Mouse (Mus musculus) hindbrain, postnatal 0 days (tissue): ENCODE measurements at regions not wholly inside any gene's neighbourhood (a gene's known extent, or its start where the extent isn't known, plus 50 kb on each side); places are given as distances from the start of the nearest gene placed in this dataset.

Source experiments
- ATAC-seq: fragments of 200-750 bp; cut with Nextera tagmentation; 2 replicates; pipeline ENCODE4 v1.8.0; 2017; ENCODE audit warnings: mild to moderate bottlenecking, moderate TSS enrichment, moderate library complexity
- DNase-seq: peaks from one replicate; pipeline ENCODE4 v3.0.0-alpha.2; 2015; ENCODE audit warnings: low spot score
- H3K27ac ChIP-seq: fragments of 300-500 bp; sonication (generic); 2 replicates; pipeline ENCODE4 v1.5.1; 2014; ENCODE audit warnings: mild to moderate bottlenecking
- H3K27me3 ChIP-seq: fragments of 300-500 bp; sonication (generic); 2 replicates; pipeline ENCODE4 v1.6.1; 2014; ENCODE audit warnings: low read length, mixed read lengths; ENCODE audit not compliant: insufficient read depth
- H3K36me3 ChIP-seq: fragments of 300-500 bp; sonication (generic); 2 replicates; pipeline ENCODE4 v1.6.1; 2014; ENCODE audit warnings: low read length, mixed read lengths; ENCODE audit not compliant: insufficient read depth
- H3K4me1 ChIP-seq: fragments of 300-500 bp; sonication (generic); 2 replicates; pipeline ENCODE4 v1.6.1; 2014; ENCODE audit warnings: antibody characterized with exemption, low read length, mixed read lengths; ENCODE audit not compliant: insufficient read depth
- H3K4me2 ChIP-seq: fragments of 300-500 bp; sonication (generic); 2 replicates; pipeline ENCODE4 v1.6.1; 2014; ENCODE audit warnings: low read depth, mild to moderate bottlenecking, low read length, moderate library complexity, mixed read lengths
- H3K4me3 ChIP-seq: fragments of 300-500 bp; sonication (generic); 2 replicates; pipeline ENCODE4 v1.5.1; 2014; ENCODE audit warnings: low read length
- H3K9ac ChIP-seq: fragments of 300-500 bp; sonication (generic); replicated peaks from 2 replicates; pipeline ENCODE4 v1.6.1; 2014; ENCODE audit warnings: mild to moderate bottlenecking, low read length, moderate library complexity, mixed read lengths
- H3K9me3 ChIP-seq: fragments of 300-500 bp; sonication (generic); 2 replicates; pipeline ENCODE4 v1.6.1; 2016; ENCODE audit warnings: low read length, mixed read lengths
- CTCF ChIP-seq: IDR thresholded peaks from 2 replicates; pipeline ENCODE4 v1.5.1; 2016; ENCODE audit warnings: antibody characterized with exemption, control low read depth, low read depth
- WGBS: fragments of 180-500 bp; shearing (Covaris S2); extraction: QIAGEN DNeasy Blood & Tissue Kit; methylation state at CpG from one replicate; pipeline ENCODE4 v1.1.7; 2014; 5-methylcytosine and 5-hydroxymethylcytosine counted together

DNA sequence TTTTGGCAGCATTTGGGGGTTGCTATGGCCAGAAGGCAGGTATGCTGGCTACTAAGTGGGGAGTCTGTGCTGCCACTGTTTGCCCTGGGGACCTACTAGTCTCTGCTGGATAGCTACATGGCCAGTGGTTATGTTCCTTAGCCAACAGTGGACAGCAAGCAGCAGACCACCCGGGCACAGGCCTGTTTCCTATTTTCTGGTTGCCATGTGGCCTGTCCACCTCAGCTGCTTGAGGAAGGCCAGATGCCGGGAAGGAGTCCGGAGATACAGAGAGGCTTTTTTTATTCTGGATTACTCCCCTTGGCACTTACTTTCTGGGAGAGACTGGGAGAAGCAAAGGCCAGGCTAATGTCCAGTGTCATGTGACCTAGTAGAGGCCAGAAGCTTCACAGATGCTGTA lies 219.4 kb downstream of the 1500009L16Rik start:
- no peak overlapping the region for H3K27ac ChIP-seq
- no peak overlapping the region for H3K9ac ChIP-seq
- no peak for ATAC-seq
- H3K27me3 ChIP-seq = no peaks in the 10 kb centered on the region
- no peak for TF ChIP-seq CTCF
- DNase-seq = no peak
- no peaks in the 10 kb centered on the region for H3K4me1 ChIP-seq
- no peaks in the 10 kb centered on the region for H3K36me3 ChIP-seq
- H3K9me3 ChIP-seq = no peaks in the 10 kb centered on the region
- WGBS = 51% methylated on average over 3 of the region's 3 CpGs
- no peak overlapping the region for H3K4me2 ChIP-seq
- H3K4me3 ChIP-seq = no peak overlapping the region

DNA sequence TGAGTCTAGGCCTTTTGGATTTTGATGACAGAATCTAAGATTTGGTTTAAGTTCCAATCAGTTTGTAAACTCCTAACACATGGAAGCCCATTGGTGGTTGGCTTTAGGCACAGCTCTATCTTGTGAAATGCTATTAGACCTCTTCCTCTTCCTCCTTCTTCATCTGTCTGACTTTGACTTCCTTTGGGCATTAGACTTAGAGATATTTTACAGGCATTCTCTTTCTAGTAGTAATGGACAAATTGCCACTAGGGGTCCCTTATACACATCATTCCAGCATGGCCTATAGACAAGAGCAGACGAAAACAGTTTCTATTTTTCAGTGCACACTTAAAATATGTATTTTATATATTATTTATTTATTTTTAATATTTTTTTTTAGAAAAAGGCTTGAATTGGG lies 221.5 kb downstream of the 1500009L16Rik start:
- DNase-seq = no peak
- 86% methylated on average over 1 of the region's 1 CpGs for WGBS

GRCm38 (mm10) chr10:83944897-83945296 lies 222.2 kb downstream of the 1500009L16Rik start:
- no peaks in the 10 kb centered on the region for H3K4me1 ChIP-seq
- WGBS = 94% methylated on average over 10 of the region's 10 CpGs

More for the DNA sequence above, 221.5 kb downstream of the 1500009L16Rik start:
- H3K4me2 ChIP-seq = no peak overlapping the region
- TF ChIP-seq CTCF = no peak
- H3K4me3 ChIP-seq = no peak overlapping the region
- H3K27me3 ChIP-seq = no peaks in the 10 kb centered on the region
- no peaks in the 10 kb centered on the region for H3K36me3 ChIP-seq
- no peaks in the 10 kb centered on the region for H3K4me1 ChIP-seq
- no peaks in the 10 kb centered on the region for H3K9me3 ChIP-seq
- no peak for ATAC-seq
- H3K9ac ChIP-seq = no peak overlapping the region
- H3K27ac ChIP-seq = no peak overlapping the region

GRCm38 (mm10) chr10:83945503-83945902 lies 222.8 kb downstream of the 1500009L16Rik start:
- no peak for DNase-seq
- no peak overlapping the region for H3K4me2 ChIP-seq
- H3K27ac ChIP-seq = no peak overlapping the region
- no peak overlapping the region for H3K9ac ChIP-seq
- H3K9me3 ChIP-seq = no peaks in the 10 kb centered on the region
- 85% methylated on average over 9 of the region's 9 CpGs for WGBS
- H3K27me3 ChIP-seq = no peaks in the 10 kb centered on the region
- no peak overlapping the region for H3K4me3 ChIP-seq
- no peaks in the 10 kb centered on the region for H3K4me1 ChIP-seq
- ATAC-seq = no peak
- no peaks in the 10 kb centered on the region for H3K36me3 ChIP-seq
- no peak for TF ChIP-seq CTCF

More at GRCm38 (mm10) chr10:83944897-83945296, 222.2 kb downstream of the 1500009L16Rik start:
- Histone ChIP-seq H3K4me2 (no peak overlapping the region), H3K4me3 (no peak overlapping the region), H3K36me3 (no peaks in the 10 kb centered on the region), H3K27ac (no peak overlapping the region), H3K9me3 (no peaks in the 10 kb centered on the region), H3K9ac (no peak overlapping the region), H3K27me3 (no peaks in the 10 kb centered on the region)
- no peak for TF ChIP-seq CTCF
- ATAC-seq (no peak), DNase-seq (no peak)

GRCm38 (mm10) chr10:83946186-83947176 lies 223.8 kb downstream of the 1500009L16Rik start:
- TF ChIP-seq CTCF = no peak
- WGBS = 68% methylated on average over 11 of the region's 11 CpGs
- no peak for DNase-seq

GRCm38 (mm10) chr10:83957118-83957759 lies 234.6 kb downstream of the 1500009L16Rik start:
- Histone ChIP-seq H3K4me2 (no peak overlapping the region), H3K4me3 (no peak overlapping the region), H3K4me1 (no peaks in the 10 kb centered on the region), H3K9me3 (no peaks in the 10 kb centered on the region), H3K27ac (no peak overlapping the region), H3K9ac (no peak overlapping the region), H3K36me3 (no peaks in the 10 kb centered on the region), H3K27me3 (no peaks in the 10 kb centered on the region)
- no peak for TF ChIP-seq CTCF
- ATAC-seq = peak; percentile 67; the same call in 1 of the 2 replicates
- 41% methylated on average over 18 of the region's 18 CpGs for WGBS
- DNase-seq = peak; percentile 65

More at GRCm38 (mm10) chr10:83946186-83947176, 223.8 kb downstream of the 1500009L16Rik start:
- Histone ChIP-seq H3K4me3 (no peak overlapping the region), H3K4me2 (no peak overlapping the region), H3K36me3 (no peaks in the 10 kb centered on the region), H3K4me1 (no peaks in the 10 kb centered on the region), H3K9me3 (no peaks in the 10 kb centered on the region), H3K27ac (no peak overlapping the region), H3K27me3 (no peaks in the 10 kb centered on the region), H3K9ac (no peak overlapping the region)
- ATAC-seq = no peak
